Mouse (Mus musculus): ENCODE results near the gene Pde4b.

DNA sequence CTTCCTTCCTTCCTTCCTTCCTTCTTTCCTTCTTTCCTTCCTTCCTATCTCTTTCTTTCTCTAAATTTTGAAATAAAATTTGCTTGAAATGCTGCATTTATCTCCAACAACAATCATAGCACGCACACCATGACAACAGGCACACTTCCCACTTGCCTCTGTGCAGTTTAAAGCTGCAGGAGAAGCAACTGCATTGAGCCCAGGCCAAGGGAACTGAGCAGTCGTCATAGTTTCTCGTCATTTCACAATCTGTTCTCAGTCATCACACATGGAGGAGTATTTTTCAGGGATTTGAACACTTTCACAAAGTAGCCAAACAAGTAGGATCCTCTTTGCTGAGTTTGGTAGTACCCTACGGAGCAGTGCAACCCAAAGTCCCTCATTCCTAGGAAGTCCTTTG lies 188.4 kb downstream of the Pde4b start:
- TF ChIP-seq POLR2A (IDR thresholded peaks at IDR 0.05; ENCODE audit: borderline replicate concordance, low read depth, low read length) (no peak), CTCF (IDR thresholded peaks at IDR 0.05; ENCODE audit: low read depth, low read length) (no peak)

Measured in bone marrow macrophage, adult 2 months (primary cell).